Mouse (Mus musculus): Measurements from ENCODE around the gene Astn2. TPM values are rescaled to one million over a fixed set of nuclear protein-coding genes. Genes with fewer than 3 reads are reported as not detected.

The Astn2 gene
- polyA plus RNA-seq, 2 experiments from 2014 or later, result not detected

DNA sequence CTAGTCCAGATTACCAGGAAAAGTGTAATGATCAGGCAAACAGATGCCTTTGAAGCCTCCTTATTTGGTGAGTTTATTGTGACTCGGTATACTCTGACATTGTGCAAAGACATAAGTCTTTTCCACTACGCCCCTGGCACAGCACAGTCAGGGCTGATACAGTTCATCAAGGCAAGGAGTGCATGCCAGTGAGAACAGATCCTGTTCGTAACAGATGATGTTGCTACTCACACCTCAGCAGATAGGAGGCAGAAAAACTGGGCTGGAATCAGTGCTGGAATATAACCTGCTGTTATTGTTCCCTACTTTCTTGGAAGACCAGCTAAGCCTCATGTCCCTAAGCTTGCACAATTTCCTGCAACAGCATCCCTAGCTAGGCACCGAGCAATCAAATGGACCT is 565.6 kb downstream of the Astn2 start:
- no peak for ATAC-seq

DNA sequence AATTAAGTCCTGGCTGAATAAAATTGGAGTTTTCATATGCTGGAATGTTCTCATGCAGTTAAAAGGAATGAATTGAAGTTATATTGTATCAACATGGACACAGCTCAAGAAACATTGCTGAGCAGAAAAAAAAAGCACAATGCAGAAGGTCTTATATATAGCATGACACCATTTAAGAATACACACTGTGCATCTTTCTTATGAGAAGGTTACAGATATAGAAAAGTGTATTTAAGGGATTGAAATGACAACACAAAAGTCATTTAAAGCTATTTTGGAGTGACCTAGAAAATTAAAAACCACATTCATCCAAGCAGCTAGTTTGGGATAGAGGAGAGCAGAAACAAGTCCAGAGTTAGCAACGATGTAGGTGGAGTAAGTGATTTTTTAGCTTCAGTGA is 571.4 kb downstream of the Astn2 start:
- ATAC-seq, result no peak

DNA sequence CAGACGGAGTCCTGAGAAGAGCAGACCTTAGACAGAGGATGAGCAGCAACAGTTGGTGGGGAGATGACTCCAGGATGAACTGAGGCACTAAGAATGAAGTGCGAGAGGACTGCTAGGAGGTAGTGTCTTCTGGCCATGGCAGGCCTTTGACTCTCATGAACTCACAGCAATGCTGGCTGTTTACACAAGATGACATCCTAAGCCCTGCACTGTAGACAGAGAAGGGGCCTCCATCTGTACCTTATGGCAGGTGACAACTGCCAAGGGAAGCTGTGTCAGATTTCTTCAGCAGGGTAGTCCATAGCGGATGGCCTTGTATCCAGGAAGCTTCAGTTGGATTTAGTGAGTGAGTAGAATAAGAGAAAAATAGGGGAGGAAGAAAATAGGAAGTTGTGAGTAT is 572.5 kb downstream of the Astn2 start:
- no peak for ATAC-seq

DNA sequence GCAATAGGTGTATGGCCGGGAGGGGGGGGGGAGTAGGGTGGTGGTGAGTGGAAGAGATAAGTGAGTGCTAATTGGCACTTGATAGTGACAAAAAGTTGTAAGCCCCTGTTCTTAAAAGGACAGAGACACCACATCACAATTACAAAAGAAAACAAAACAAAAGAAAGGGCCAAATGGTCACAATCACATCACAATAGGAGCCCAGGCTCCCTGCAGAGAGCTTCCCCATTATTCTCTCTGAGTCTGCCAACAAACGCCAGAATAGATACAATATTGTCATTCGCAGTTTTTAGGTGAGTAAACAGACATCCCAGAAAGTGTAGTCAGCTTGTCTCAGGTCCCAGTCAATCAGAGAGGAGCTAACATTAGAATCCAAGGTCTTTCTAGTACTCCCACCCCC is 573.9 kb downstream of the Astn2 start:
- no peak for ATAC-seq

DNA sequence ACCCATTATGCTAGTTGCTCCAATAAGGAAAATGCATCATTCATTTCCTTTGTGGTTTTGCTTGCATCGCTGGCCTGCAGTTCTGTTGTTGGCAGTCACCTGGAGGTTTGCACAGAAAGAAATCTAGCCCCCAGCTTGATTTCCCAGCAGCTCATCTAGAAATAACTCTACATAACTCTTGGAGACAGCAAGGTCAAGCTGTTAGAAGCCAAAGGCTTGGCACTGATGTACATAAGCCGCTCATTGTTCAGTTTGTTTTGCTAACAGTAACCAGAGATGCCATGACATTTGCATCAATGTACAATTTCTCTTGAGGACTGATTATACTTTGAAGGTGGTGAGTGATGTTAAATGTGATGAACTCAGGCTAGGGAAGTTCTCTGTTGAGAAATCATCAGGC is 583.3 kb downstream of the Astn2 start:
- ATAC-seq, result no peak

DNA sequence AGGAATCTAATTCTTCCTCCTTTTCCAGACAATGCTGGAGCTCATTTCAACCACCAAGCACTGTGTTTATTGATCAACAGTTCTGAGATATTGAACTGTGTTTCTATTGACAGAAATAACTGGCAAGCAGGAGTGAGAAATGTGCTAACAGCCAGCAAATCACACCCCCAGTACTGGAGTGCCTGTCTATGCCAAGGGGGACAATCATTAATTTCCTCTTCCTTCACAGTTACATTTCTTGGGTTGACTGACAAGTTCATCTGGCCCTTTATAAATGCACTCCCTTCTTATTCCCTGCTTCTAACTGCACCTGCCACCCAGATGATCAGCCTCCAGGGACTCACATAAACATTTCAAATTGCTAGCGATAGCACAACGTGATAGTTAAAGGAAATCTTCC is 584.2 kb downstream of the Astn2 start:
- no peak for ATAC-seq

DNA sequence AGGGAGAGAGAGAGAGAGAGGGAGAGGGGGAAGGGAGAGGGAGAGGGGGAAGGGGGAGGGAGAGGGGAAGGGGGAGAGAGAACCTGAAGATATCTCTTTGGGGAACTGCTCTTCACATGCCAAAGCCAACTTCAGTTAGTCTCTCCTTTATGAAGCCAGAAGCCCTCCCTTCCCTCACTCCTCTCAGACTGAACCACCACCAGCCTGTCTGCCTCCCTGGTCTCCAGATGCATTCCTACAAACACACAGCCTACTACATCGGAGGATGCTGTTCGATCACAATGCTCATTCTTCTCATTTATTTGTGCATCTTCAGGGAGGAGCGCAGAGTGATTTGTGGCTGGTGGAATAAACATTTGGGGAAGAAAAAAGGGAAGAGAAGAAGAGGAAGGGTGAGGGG is 584.6 kb downstream of the Astn2 start:
- ATAC-seq, result no peak

DNA sequence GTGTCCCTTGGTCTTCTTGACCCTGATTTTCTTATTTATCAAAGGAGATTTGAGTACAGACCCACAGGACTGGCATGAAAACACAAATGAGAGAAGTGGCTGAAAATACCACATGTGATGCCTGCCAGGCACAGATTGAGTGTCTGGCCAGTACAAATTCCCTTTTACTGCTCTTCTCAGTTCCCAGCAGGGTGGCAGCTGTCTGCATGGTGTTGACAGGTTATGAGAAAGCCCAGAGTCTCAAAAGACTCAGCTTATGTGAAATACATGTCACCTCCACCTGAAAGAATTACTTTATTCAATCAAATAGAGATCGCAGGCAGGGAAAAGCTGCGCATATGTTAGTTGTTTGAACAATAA is 590.3 kb downstream of the Astn2 start:
- no peak for ATAC-seq

DNA sequence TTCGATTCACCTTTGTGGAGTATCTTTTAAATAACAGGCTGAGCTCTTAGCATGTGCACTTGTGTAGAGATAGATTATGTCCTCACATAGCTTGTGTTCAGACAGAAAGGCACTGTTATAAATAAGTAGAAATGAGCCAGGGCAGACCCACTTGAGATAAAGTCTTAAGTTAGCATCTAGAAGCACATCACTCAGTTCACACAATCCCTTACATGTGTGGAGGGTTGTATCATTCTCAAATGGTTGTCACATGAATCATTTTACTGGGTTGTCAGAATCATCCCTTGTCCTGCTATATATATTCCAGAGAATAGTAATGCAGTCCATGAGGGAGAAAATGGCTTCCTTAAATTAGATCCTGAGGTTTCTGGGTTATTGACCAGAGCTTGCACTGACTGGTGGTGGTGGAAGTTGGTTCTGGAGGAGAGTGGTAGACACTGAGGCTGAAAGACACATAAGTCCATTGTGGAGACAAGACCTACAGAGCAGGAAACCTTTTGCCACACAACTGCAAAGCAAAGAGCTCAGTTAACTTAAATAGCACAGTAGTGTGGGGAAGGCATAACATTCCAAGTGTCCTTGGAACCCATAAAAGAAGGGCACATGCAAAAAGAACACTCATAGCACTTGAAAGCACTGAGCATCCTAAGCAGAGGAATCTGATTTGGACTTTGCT is 590.8 kb downstream of the Astn2 start:
- no peak for ATAC-seq

DNA sequence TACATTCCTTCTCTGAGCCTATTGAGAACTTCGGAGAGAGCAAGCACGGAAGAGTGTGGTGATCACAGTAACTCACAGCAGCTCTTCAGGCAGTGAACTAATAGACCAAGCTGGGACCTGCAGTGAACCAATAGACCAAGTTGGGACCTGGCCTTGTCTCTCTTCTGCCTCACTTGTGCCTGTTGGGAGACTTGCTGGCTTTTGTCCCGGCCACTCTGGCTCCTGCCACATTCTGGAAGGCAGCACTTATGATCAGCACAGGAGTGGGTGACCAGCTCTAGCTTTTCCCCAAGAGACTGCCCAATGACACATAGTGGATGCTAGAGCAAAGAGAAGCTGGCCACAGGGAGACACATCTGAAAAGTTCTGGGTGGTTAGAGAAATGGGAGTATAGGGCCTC is 597.1 kb downstream of the Astn2 start:
- ATAC-seq, result no peak

DNA sequence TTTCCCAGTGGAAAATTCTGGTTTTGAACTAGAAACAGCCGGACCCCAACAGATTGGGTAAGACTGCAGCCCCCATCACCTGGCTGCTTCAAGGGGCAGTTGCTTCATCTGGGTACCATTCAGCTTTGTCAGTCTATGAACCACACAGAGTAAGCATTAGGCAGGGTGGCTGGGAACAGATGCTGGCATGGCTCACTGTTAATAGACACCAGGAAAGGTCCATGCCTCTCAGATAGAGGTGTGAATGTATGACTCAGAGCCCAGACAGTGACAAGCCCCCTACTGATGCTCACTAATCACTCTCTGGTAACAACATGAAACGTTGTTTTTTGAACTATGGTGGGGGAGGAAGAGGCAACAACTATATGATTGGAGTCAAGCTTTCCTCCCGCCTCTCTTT is 603.2 kb downstream of the Astn2 start:
- ATAC-seq, result no peak

DNA sequence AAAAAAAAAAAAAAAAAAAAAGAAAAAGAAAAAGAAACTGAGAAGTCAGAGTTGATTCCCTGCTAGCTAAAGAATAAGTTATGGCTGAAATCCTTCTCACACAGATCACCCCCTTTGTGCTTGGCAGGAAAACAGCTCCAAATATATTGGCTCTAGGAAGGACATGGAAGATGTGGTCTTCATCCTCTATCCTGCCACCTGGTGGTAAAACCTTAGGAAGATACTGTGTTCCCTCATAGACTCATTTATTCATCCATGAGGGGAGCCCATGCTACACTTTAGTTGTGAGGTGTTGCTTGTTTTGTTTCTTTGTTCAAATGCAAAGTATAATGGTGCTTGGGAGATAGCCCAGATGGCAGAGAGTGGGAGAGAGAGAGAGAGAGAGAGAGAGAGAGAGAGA is 613.4 kb downstream of the Astn2 start:
- ATAC-seq, result no peak

DNA sequence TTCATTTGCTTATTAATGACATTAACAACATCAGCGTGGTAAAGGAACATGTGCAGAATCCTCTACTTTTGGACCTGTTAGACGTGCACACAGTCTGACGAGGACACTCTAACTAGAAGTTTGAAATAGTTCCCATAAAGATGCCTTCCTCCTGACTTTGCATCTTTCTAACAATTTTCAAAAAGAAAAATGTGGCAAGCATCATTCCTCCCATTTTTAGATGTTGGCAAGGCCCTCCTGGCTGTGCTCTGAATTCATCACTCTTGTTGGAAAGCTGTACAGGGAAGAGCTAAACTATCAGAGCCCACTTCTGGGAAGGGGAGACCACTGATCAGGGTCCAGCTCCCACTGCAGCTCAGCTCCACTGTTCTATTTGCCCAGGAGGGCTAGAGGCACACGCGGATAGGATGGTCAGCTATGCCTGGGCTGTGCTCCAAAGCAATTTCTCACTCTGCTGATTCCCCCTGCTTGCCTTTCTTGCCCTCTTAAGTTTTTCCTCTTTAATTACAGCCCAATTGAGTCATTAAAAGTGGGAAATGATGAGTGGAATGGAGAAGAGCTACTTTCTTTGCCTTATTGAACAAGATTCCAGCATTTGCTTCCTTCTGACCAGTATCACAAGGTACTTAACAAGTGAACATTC is 630.9 kb downstream of the Astn2 start:
- no peak for ATAC-seq

DNA sequence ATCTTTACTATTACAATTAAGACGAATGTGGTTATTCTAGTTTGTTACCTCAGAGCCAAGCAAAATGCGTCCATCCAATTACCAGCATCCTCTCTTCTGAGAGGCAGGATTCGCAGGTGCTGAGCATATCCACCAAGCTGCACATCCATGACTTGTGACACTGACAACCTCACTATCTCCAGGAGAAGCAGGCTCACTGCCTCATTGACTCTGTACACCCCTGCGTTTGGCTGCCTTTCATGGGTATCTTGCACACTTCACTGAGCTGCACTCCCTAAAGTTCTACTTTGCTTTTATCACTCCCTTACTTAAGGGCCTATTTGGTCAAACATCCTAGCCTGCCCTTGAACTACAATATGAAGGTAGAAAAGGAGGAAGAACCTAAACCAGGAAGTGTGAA is 633.5 kb downstream of the Astn2 start:
- ATAC-seq, result no peak

DNA sequence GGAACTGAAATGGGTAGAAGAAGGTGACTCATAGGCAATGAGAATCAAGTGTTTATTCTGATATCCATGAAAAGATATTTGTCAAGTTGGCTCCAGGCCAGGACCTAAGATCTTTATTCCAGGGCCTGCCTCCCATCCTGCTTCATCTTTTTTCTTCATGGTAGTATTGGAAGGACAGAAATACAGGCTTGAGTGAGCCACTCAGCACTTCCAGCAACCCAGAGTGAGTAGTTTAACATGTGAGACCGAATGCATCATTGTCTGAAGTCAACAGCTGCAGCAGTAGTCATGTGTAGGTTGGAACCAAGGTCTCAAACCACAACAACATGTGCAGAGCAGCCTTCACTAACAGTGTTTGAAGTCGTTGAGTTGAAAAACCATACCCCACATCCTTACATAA is 636.5 kb downstream of the Astn2 start:
- no peak for ATAC-seq

DNA sequence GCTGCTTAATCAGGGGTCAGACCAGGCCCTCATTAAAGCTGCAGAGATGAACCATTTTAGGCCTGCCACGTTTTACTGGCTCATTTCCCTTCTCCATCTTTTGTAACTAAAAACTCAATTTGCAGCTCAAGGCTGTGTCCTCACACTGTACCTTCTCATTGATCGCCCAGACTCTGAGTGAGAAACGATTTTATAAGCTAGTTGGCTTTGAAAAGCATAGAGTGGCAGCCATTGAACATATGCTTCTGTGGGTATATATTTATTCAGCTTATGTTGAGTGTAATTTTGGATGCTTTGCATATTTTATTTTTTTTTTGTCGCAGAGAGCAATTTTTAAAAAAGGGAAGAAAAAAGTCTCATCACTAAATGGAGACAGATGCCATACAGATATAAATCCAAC is 637.0 kb downstream of the Astn2 start:
- no peak for ATAC-seq

DNA sequence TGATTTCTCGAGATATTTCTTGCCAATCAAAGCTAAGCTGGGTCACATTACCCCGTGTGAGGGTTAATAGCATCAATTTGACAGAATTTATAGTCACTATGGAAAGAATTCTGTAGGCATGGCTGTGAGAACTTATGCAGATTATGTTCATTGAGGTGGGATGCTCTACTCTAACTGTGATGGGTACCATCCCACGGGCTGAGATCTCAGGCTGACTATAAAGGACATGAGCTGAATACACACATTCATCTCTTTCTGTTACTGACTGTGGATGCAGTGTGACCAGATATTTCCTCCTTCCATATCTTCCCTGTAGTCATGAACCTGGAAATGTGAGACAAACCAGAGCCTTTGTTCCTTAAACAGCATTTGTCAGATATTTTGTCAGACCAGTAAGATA is 639.1 kb downstream of the Astn2 start:
- ATAC-seq, result no peak

DNA sequence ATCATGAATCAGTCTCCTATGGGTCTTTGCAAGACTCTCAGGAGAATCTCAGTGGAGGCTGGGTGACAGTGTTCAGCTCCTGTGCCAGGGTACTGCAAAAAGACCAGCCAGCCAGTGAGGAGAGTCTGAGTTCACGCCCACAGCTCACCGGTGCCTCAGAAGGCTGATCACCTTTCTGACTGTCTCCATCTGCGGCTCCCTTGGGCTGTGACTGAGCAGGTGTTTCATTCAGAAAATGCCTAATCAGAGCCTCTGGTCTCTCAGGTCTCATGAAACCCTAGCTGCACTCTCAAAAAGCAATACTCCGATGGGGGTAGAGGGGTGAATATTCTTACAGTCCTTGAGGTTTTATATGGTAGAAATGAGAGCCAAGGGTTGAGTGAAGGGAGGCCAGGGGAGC is 640.1 kb downstream of the Astn2 start:
- ATAC-seq, result no peak

DNA sequence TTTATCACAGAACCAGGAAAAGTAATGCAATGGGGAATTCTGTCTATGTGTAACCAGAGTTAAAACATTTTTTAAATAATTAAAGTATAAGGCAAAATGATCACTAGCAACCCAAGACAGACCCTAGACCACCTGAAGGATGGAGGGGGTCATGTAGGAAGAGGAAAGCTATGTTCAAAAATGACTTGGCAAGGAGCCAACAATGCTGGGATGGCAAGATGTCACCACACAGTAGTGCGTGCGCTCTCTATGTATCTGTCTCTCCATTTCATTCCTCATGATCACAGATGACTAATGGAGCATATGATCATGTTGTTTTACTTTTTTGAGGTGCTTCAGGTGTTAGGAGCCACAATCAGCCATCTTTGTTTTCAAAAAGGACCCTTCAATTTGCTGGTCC is 640.6 kb downstream of the Astn2 start:
- no peak for ATAC-seq

DNA sequence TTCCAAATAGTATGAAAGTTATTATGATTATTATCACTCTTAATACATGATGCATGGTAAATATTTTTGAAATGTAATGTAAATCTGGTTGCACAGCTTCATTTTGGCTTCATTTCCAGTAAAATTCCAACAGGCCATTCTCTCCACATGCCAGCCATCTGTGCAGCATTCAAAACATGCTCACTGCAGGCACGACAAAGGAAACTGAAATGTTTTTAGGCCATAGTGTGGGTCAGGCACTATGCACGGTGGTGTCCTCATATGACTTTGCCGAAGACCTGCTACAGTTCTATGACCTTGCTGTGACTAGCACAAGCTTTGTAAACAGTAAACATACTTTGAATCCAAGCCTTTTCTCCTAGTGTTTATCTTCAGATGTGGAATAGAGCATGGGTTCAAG is 642.3 kb downstream of the Astn2 start:
- no peak for ATAC-seq

DNA sequence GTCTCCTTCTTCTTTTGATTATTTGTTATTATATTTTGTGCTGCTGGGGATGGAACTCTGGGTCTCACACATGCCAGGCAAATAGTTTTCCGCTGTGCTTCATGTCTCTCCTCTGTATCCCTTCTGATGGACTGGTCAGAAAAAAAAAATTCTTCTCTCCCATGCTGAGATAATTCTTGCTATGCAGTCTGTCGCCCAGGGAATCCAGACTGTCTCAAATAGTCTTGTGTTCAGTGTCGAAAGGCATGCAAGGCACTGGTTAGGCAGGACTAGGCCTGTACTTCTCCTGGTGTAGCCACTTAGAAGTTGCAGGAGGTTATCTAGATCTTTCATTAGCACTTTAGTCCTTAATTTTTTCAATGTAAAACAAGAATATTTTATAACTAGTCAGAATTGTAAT is 642.8 kb downstream of the Astn2 start:
- ATAC-seq, result no peak

DNA sequence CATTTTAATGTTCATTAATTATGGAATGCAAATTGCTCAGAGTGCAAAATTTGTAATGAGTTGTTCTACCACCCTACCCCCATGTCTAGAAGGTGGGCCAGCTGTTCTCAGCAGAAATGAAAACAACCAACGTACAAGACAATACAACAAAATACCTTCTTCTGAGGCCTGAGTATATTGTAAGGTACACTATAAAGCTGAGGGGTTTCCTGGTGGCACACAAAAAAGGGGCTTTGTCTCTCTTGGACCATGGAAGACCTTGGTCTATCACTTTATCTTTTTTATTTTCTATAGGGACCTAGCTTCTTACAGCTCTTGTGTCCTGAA is 645.6 kb downstream of the Astn2 start:
- no peak for ATAC-seq

DNA sequence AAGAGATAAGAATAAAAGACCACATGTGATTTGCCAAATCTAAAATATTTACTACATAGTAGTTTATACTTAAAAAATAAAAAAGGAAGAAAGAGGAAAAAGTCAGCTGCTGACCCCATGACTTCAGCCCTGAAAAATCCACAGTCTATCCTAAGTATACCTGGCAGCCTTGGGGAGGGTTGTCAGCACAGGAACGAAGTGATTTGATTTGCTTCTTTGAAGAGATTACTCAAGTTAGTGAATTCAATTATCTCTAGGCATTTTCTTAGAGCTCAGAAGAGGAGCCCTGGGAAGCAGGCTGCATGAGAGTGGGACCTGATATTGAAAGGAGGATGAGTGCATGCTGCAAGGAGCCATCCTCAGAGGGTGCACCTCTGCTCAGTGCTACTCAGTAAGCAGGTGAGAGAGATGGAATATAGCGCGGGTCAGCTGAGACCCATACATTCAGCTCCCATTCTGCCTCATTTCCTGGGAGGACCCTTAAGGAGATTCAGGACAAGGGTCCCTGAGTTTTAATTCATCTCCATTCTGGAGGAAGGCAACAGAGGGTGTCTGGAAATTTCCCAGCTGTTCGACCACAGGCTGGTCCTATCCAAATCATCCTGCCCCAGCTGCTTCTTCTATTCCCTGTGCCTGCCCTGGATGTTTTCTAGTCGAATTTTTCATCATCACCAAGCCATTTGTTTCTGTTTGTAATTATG is 646.1 kb downstream of the Astn2 start:
- no peak for ATAC-seq

DNA sequence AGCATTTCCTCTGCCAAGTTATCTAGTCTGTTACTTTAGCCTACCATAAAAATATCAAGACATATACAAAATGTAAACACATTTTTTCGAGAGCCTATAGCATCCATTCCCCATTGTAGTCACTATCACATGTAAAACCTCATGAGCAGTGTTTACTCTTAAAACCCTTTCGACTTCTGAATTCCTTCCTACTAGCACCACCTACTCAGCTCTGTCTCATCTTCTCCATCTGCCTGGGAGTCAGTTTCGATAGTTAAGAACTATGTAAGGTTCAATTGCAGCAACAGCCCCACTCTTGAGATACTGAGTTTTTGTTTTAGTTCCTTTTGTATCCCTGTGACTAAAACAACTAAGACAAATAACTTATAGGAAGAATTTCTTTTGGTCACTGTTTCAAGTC is 651.5 kb downstream of the Astn2 start:
- no peak for ATAC-seq

DNA sequence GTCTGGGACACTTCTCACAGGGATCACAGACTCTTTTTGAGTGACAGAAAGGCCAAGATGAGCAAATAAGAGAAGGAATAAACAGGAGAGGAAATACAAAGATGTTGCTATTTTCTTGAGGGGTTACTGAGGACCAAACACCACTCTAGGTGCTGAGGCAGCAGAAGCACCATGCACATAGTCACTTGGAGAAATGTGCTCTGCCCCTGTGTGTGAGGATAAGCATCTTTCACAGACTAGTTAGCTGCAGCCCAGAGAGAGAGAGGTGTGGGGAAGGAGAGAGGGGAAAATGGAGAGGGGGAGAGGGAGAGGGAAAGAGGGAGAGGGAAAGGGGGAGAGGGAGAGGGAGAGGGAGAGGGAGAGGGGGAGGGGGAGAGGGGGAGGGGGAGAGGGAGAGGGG is 659.6 kb downstream of the Astn2 start:
- no peak for ATAC-seq

Data from CD4-positive, CD25-positive, alpha-beta regulatory T cell, adult 4 months (primary cell).